Mouse (Mus musculus): ENCODE results near the gene Herc2.

DNA sequence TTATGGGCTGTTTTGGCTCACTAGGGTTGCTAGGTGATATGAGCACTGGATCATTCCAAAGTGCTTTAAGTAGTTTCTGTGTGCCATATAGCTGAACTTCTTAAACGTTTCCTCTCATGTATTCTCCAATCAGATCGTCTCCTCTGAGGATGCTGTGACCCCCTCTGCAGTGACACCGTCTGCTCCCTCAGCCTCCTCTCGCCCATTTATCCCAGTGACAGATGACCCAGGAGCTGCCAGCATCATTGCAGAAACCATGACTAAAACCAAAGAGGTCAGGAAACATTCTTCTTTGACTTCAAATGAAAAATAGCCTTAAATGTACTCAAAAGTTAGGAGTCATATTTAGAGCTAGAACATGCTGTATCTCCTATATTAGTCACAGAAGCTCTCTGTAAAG is 141.7 kb downstream of the Herc2 start:
- no peak for TF ChIP-seq POLR2A (IDR thresholded peaks at IDR 0.05; ENCODE audit: low read depth, low read length)
- no peak for TF ChIP-seq CTCF (IDR thresholded peaks at IDR 0.05; ENCODE audit: extremely low read depth, insufficient read depth, insufficient read length, insufficient replicate concordance)

Data from spleen, adult 2 months (tissue).